Mouse (Mus musculus): ENCODE data around the gene Krt33a. TPM values are rescaled to one million over a fixed set of nuclear protein-coding genes. Genes with fewer than 3 reads are reported as not detected.

Gene Krt33a
- polyA plus RNA-seq, 1 experiment, result not detected

DNA sequence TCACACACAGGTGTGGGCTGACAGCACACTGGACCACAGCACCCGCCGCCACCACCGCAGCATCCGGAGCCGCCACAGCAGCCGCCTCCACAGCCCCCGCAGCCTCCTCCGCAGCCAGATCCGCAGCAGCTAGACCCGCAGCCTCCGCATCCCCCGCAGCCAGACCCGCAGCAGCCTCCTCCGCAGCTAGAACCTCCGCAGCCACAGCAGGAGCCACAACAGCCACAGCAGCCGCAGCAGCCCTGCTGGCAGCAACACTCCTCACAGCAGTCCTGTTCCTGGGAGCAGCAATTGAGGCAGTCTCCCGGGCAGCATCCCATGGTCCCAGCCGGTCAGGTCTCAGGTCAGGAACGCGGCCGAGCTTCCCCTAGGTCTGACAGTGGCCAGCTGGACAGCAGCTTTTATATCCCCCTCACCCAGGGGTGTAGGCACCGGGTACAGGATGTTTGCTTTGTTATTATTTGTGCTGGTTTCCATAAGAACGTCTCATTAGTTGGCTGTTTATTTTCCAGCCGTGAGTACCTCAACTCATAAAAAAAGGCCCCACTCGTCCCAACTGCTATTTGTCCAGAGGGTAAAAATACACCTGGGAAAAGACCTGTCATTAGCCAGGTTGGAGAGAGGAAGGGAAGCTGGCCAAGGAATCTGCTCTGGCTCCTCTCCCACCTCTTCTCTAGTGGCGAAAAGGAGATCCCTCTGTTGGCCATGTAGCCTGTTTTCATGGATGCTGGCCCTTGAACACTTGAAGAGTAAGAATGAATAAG, 22.2 kb downstream of the Krt33a start, which contains the start of gene Krtap17-1:
TSS of gene Krtap17-1 (minus strand) at position 375 of the 764 bp plus-strand sequence.
- Histone ChIP-seq H3ac (ENCODE audit: control insufficient read depth, insufficient read length) (no peak within 1 kb of the TSS), H3K79me2 (ENCODE audit: control insufficient read depth, insufficient read depth) (no peaks in the 10 kb centered on the region), H3K4me3 (no peak within 1 kb of the TSS), H3K4me2 (ENCODE audit: low read depth) (no peak within 1 kb of the TSS), H3K27me3 (ENCODE audit: control insufficient read depth, insufficient read depth, insufficient read length) (peaks cover 37% of the 10 kb centered on the region), H3K36me3 (ENCODE audit: control insufficient read depth, insufficient read depth) (no peaks in the 10 kb centered on the region)
- TF ChIP-seq SRF (IDR thresholded peaks at IDR 0.05; ENCODE audit: control insufficient read depth, insufficient read length, low read depth), result no peak
- no peak for TF ChIP-seq MYOD1 (IDR thresholded peaks at IDR 0.05; ENCODE audit: control insufficient read depth in 1 of 3, insufficient read length in 2 of 3, low read depth in 2 of 3)
- no peak for TF ChIP-seq POLR2A (IDR thresholded peaks at IDR 0.05; ENCODE audit: insufficient read length, low read depth)
- no peak for TF ChIP-seq CEBPB (IDR thresholded peaks at IDR 0.05; ENCODE audit: insufficient read depth, poor library complexity, severe bottlenecking)
- TF ChIP-seq USF1 (IDR thresholded peaks at IDR 0.05; ENCODE audit: low read depth), result no peak
- TF ChIP-seq MAX (IDR thresholded peaks at IDR 0.05; ENCODE audit: low read depth), result no peak
- no peak for TF ChIP-seq E2F4 (IDR thresholded peaks at IDR 0.05; ENCODE audit: insufficient read depth)
- TF ChIP-seq TCF12 (IDR thresholded peaks at IDR 0.05; ENCODE audit: insufficient read depth, poor library complexity, severe bottlenecking), result no peak
- no peak for TF ChIP-seq TCF3 (IDR thresholded peaks at IDR 0.05; ENCODE audit: insufficient read length, low read depth)
- no peak for TF ChIP-seq REST (IDR thresholded peaks at IDR 0.05; ENCODE audit: insufficient read depth, insufficient read length)
- no peak for TF ChIP-seq POLR2AphosphoS2 (IDR thresholded peaks at IDR 0.05; ENCODE audit: insufficient read length, low read depth)
- no peak for TF ChIP-seq MYOG (IDR thresholded peaks at IDR 0.05; ENCODE audit: control insufficient read depth in 1 of 3, insufficient read depth in 1 of 3, insufficient read length in 2 of 3, low read depth in 2 of 3)

DNA sequence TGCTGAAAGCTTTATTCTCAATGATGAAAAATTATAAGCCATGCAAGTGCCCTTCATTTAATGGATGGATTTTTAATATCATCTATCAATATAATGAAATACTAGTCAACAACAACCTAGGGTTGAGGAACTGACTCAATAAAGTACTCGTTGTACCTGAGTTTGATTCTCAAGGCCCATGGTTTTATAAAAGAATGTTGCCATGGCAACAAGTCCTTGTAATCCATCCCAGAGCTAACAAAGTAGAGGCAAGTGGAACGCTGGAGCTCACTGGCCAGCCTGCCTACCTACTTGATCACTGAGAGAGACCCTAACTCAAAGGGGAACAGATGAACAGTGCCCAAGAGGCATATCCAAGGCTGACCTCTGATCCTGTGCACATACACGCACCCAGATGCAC, 25.4 kb downstream of the Krt33a start:
- no peaks in the 10 kb centered on the region for H3K36me3 ChIP-seq (ENCODE audit: control insufficient read depth, insufficient read depth)
- no peak overlapping the region for H3K4me3 ChIP-seq
- H3K27me3 ChIP-seq (ENCODE audit: control insufficient read depth, insufficient read depth, insufficient read length), result peaks cover 29% of the 10 kb centered on the region
- no peak overlapping the region for H3K4me2 ChIP-seq (ENCODE audit: low read depth)
- no peak overlapping the region for H3ac ChIP-seq (ENCODE audit: control insufficient read depth, insufficient read length)
- no peak for TF ChIP-seq REST (IDR thresholded peaks at IDR 0.05; ENCODE audit: insufficient read depth, insufficient read length)
- no peak for TF ChIP-seq TCF3 (IDR thresholded peaks at IDR 0.05; ENCODE audit: insufficient read length, low read depth)
- no peak for TF ChIP-seq POLR2AphosphoS2 (IDR thresholded peaks at IDR 0.05; ENCODE audit: insufficient read length, low read depth)
- no peak for TF ChIP-seq E2F4 (IDR thresholded peaks at IDR 0.05; ENCODE audit: insufficient read depth)
- no peak for TF ChIP-seq MAX (IDR thresholded peaks at IDR 0.05; ENCODE audit: low read depth)
- no peak for TF ChIP-seq MYOG (IDR thresholded peaks at IDR 0.05; ENCODE audit: control insufficient read depth in 1 of 3, insufficient read depth in 1 of 3, insufficient read length in 2 of 3, low read depth in 2 of 3)
- no peak for TF ChIP-seq TCF12 (IDR thresholded peaks at IDR 0.05; ENCODE audit: insufficient read depth, poor library complexity, severe bottlenecking)
- no peak for TF ChIP-seq SRF (IDR thresholded peaks at IDR 0.05; ENCODE audit: control insufficient read depth, insufficient read length, low read depth)
- TF ChIP-seq MYOD1 (IDR thresholded peaks at IDR 0.05; ENCODE audit: control insufficient read depth in 1 of 3, insufficient read length in 2 of 3, low read depth in 2 of 3), result no peak
- TF ChIP-seq CEBPB (IDR thresholded peaks at IDR 0.05; ENCODE audit: insufficient read depth, poor library complexity, severe bottlenecking), result no peak
- H3K79me2 ChIP-seq (ENCODE audit: control insufficient read depth, insufficient read depth), result no peaks in the 10 kb centered on the region

DNA sequence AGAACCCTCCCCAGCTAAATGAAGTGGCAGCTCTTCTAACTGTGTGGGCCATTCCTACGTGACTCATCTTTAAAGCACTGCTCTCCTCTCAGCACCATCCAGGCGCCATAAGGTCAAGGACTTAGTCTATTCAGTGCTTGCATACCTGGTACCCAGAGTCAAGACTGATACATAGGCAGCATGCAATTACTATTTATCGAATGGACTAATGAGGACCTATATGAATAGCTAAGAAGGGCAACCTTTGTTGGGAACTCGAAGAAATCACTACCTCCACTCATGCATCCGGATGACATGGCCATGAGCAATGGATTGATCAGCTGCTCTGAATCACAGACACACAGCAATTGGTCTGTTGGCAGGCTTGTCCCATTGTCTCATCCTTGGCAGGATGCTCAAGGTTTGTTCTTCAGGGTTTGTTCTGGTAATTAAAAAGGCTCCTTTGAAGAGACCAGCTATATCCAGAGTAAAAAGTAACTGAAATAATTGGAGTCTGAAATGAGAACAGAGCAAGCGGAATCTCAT, 26.1 kb downstream of the Krt33a start:
- H3K4me3 ChIP-seq, result no peak overlapping the region
- no peaks in the 10 kb centered on the region for H3K36me3 ChIP-seq (ENCODE audit: control insufficient read depth, insufficient read depth)
- no peaks in the 10 kb centered on the region for H3K79me2 ChIP-seq (ENCODE audit: control insufficient read depth, insufficient read depth)
- no peak overlapping the region for H3K4me2 ChIP-seq (ENCODE audit: low read depth)
- no peak overlapping the region for H3ac ChIP-seq (ENCODE audit: control insufficient read depth, insufficient read length)
- H3K27me3 ChIP-seq (ENCODE audit: control insufficient read depth, insufficient read depth, insufficient read length), result peaks cover 23% of the 10 kb centered on the region
- TF ChIP-seq REST (IDR thresholded peaks at IDR 0.05; ENCODE audit: insufficient read depth, insufficient read length) (no peak), TCF3 (IDR thresholded peaks at IDR 0.05; ENCODE audit: insufficient read length, low read depth) (no peak), POLR2A (IDR thresholded peaks at IDR 0.05; ENCODE audit: insufficient read length, low read depth) (no peak), MYOD1 (IDR thresholded peaks at IDR 0.05; ENCODE audit: control insufficient read depth in 1 of 3, insufficient read length in 2 of 3, low read depth in 2 of 3) (no peak), E2F4 (IDR thresholded peaks at IDR 0.05; ENCODE audit: insufficient read depth) (no peak), POLR2AphosphoS2 (IDR thresholded peaks at IDR 0.05; ENCODE audit: insufficient read length, low read depth) (no peak), MAX (IDR thresholded peaks at IDR 0.05; ENCODE audit: low read depth) (no peak), USF1 (IDR thresholded peaks at IDR 0.05; ENCODE audit: low read depth) (no peak), MYOG (IDR thresholded peaks at IDR 0.05; ENCODE audit: control insufficient read depth in 1 of 3, insufficient read depth in 1 of 3, insufficient read length in 2 of 3, low read depth in 2 of 3) (no peak), SRF (IDR thresholded peaks at IDR 0.05; ENCODE audit: control insufficient read depth, insufficient read length, low read depth) (no peak), TCF12 (IDR thresholded peaks at IDR 0.05; ENCODE audit: insufficient read depth, poor library complexity, severe bottlenecking) (no peak), CEBPB (IDR thresholded peaks at IDR 0.05; ENCODE audit: insufficient read depth, poor library complexity, severe bottlenecking) (no peak)

DNA sequence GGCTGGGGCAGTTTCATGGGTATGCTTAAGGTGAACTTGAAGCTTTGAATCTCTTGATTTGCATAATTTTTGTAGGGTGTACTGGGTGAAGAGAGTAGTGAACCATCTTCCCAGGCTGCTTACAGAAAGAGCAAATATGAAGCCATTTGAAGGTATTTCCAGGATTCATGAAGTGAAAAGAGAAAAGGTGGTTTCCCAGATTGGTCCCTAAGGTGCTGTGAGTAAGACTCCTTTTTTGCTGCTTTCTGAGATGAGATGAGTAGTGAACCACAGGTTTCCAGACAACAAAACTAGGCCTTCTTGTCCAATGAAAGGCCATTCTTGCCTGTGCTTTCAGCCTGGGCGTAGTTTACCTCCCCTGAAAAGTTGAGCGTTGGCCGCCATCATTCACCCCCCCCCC, 27.5 kb downstream of the Krt33a start:
- no peak for TF ChIP-seq POLR2A (IDR thresholded peaks at IDR 0.05; ENCODE audit: insufficient read length, low read depth)
- no peak for TF ChIP-seq SRF (IDR thresholded peaks at IDR 0.05; ENCODE audit: control insufficient read depth, insufficient read length, low read depth)
- no peak for TF ChIP-seq POLR2AphosphoS2 (IDR thresholded peaks at IDR 0.05; ENCODE audit: insufficient read length, low read depth)
- no peak for TF ChIP-seq TCF12 (IDR thresholded peaks at IDR 0.05; ENCODE audit: insufficient read depth, poor library complexity, severe bottlenecking)
- TF ChIP-seq MAX (IDR thresholded peaks at IDR 0.05; ENCODE audit: low read depth), result no peak
- TF ChIP-seq REST (IDR thresholded peaks at IDR 0.05; ENCODE audit: insufficient read depth, insufficient read length), result no peak
- TF ChIP-seq MYOG (IDR thresholded peaks at IDR 0.05; ENCODE audit: control insufficient read depth in 1 of 3, insufficient read depth in 1 of 3, insufficient read length in 2 of 3, low read depth in 2 of 3), result no peak
- TF ChIP-seq CEBPB (IDR thresholded peaks at IDR 0.05; ENCODE audit: insufficient read depth, poor library complexity, severe bottlenecking), result no peak
- TF ChIP-seq USF1 (IDR thresholded peaks at IDR 0.05; ENCODE audit: low read depth), result no peak
- TF ChIP-seq E2F4 (IDR thresholded peaks at IDR 0.05; ENCODE audit: insufficient read depth), result no peak
- no peak for TF ChIP-seq TCF3 (IDR thresholded peaks at IDR 0.05; ENCODE audit: insufficient read length, low read depth)
- TF ChIP-seq MYOD1 (IDR thresholded peaks at IDR 0.05; ENCODE audit: control insufficient read depth in 1 of 3, insufficient read length in 2 of 3, low read depth in 2 of 3), result no peak
- H3ac ChIP-seq (ENCODE audit: control insufficient read depth, insufficient read length), result no peak overlapping the region
- no peaks in the 10 kb centered on the region for H3K79me2 ChIP-seq (ENCODE audit: control insufficient read depth, insufficient read depth)
- H3K4me2 ChIP-seq (ENCODE audit: low read depth), result no peak overlapping the region
- H3K4me3 ChIP-seq, result no peak overlapping the region
- no peaks in the 10 kb centered on the region for H3K36me3 ChIP-seq (ENCODE audit: control insufficient read depth, insufficient read depth)
- H3K27me3 ChIP-seq (ENCODE audit: control insufficient read depth, insufficient read depth, insufficient read length), result peaks cover 16% of the 10 kb centered on the region
